Mouse (Mus musculus): ENCODE data around the gene Car7. TPM values are rescaled to one million over a fixed set of nuclear protein-coding genes. Genes with fewer than 3 reads are reported as not detected.

Car7 gene
- polyA plus RNA-seq, 1 experiment from 2014 or later = 3.2 TPM

DNA sequence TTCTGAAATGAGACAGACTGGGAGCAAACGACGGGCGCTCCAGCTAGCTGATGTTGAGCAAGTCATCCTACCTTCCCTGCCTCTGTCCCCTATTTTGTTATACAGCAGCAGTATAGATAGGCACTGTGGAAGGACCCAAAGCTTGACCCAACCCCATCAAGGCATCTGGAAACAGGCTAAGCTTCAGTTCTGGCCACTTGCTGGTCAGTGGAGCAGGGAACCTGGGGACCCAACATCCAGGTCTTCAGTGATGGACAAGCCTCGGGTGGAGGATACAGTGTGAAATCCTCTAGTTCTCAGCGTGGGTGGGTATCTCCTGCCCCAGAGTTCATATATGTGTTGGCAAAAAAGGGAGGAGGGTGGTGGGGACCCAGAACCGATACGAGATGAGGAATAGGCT, 5.7 kb downstream of the Car7 start:
- Histone ChIP-seq H3K4me3 (peak overlapping the region; percentile 45), H3K4me2 (peak overlapping the region; percentile 93), H3K36me3 (replicated peaks) (no peaks in the 10 kb centered on the region), H3K9me3 (no peaks in the 10 kb centered on the region), H3K4me1 (peaks cover 20% of the 10 kb centered on the region), H3K27ac (no peak overlapping the region), H3K27me3 (replicated peaks) (peaks cover 47% of the 10 kb centered on the region), H3K9ac (peak overlapping the region; percentile 27; the same call in 1 of the 2 replicates)
- ATAC-seq (replicated peaks) = 0 out of 2 replicates have a peak, but pooled peaks have one; percentile 2
- WGBS = 32% methylated on average over 7 of the region's 7 CpGs

GRCm38 (mm10) chr8:104540710-104541514, 6.4 kb downstream of the Car7 start:
- Histone ChIP-seq H3K36me3 (replicated peaks) (no peaks in the 10 kb centered on the region), H3K27me3 (replicated peaks) (peaks cover 47% of the 10 kb centered on the region), H3K9ac (peak overlapping the region; percentile 27), H3K27ac (no peak overlapping the region), H3K4me1 (peaks cover 19% of the 10 kb centered on the region), H3K9me3 (no peaks in the 10 kb centered on the region), H3K4me3 (peak overlapping the region; percentile 45), H3K4me2 (peak overlapping the region; percentile 93)
- under 1% methylated on average over 76 of the region's 76 CpGs for WGBS
- ATAC-seq (replicated peaks) = peak; percentile 72

GRCm38 (mm10) chr8:104541515-104541880, 7.0 kb downstream of the Car7 start:
- H3K36me3 ChIP-seq (replicated peaks) = no peaks in the 10 kb centered on the region
- H3K4me2 ChIP-seq = peak overlapping the region; percentile 93
- H3K27me3 ChIP-seq (replicated peaks) = peaks cover 47% of the 10 kb centered on the region
- 14% methylated on average over 8 of the region's 8 CpGs for WGBS
- peak overlapping the region; percentile 45 for H3K4me3 ChIP-seq
- H3K9ac ChIP-seq = 0 out of 2 replicates have a peak overlapping the region, but pooled peaks have one; percentile 27
- H3K9me3 ChIP-seq = no peaks in the 10 kb centered on the region
- H3K4me1 ChIP-seq = peaks cover 19% of the 10 kb centered on the region
- ATAC-seq (replicated peaks) = peak; percentile 5
- no peak overlapping the region for H3K27ac ChIP-seq

DNA sequence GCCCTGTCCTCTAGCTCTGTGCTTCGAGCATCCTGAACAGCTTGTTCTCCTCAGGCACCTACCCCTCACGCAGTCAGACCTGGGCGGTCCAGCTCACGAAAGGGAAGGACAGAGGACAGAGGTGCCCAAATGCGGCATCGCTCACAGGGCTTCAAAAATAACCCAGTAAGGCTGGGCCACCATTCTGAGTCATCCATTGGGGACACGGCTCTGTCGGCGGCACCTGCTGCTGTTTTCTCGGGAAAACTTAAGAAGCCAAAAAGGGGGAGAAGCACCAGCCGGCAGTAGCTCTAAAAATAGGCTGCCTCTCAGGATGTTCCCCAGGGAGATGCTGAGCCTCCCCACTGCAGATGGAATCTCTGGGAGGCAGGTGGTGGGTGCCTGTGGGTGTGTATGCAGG, 7.7 kb downstream of the Car7 start:
- Histone ChIP-seq H3K27me3 (replicated peaks) (peaks cover 47% of the 10 kb centered on the region), H3K27ac (no peak overlapping the region), H3K36me3 (replicated peaks) (no peaks in the 10 kb centered on the region), H3K9ac (no peak overlapping the region), H3K4me2 (peak overlapping the region; percentile 93), H3K4me3 (peak overlapping the region; percentile 45; the same call in 1 of the 2 replicates), H3K4me1 (peaks cover 19% of the 10 kb centered on the region), H3K9me3 (no peaks in the 10 kb centered on the region)
- 11% methylated on average over 11 of the region's 11 CpGs for WGBS
- ATAC-seq (replicated peaks) = no peak

DNA sequence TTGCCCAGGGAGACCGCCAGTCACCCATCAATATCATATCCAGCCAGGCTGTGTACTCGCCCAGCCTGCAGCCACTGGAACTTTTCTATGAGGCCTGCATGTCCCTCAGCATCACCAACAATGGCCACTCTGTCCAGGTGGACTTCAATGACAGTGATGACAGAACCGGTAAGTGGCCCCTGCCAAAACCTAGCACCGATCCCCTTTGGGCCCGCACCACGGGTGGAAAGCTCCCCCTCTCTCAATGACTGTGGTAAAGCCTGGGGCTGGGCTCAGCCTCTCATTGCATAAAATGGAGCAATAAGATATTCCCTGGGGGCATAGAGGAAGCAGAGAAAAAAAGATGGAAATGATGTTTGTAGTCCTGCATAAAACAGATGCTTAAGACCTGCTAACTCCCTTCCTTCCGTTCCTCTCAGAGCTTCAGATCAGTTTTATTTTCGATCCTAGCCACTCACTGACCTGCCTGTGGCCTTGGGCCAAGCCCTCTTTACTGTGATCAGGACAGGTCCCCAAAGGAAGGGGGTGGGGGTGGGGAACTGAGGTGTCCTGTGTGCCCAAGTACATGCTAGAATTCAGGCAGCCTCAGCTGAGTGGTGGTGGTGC, 9.1 kb downstream of the Car7 start:
- H3K36me3 ChIP-seq (replicated peaks) = no peaks in the 10 kb centered on the region
- no peak for ATAC-seq (replicated peaks)
- H3K9me3 ChIP-seq = no peaks in the 10 kb centered on the region
- H3K4me1 ChIP-seq = peaks cover 19% of the 10 kb centered on the region
- WGBS = 84% methylated on average over 8 of the region's 8 CpGs
- peaks cover 47% of the 10 kb centered on the region for H3K27me3 ChIP-seq (replicated peaks)
- H3K9ac ChIP-seq = no peak overlapping the region
- H3K4me2 ChIP-seq = no peak overlapping the region
- H3K27ac ChIP-seq = no peak overlapping the region
- H3K4me3 ChIP-seq = no peak overlapping the region

DNA sequence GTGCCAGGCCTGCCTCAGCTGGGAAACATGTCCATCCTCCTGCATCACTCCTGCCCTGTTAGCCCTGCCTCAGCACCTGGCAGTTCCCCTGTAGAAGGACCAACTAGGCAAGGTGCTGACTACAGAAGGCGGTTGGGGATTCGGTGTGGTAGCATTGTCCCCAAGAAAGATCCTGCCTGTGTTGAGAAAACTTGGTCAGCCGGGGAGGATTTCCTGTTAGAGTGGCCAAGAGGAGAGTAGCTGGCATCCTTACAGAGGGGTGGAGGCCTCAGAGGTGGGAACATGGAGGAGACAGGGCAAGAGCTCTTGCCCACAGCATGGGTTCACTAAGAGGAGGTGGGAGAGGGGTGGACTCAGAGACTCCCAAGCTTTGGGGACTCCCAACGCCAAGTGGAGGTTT, 20.7 kb downstream of the Car7 start:
- no peak overlapping the region for H3K4me3 ChIP-seq
- H3K9me3 ChIP-seq = no peaks in the 10 kb centered on the region
- H3K36me3 ChIP-seq (replicated peaks) = no peaks in the 10 kb centered on the region
- H3K4me1 ChIP-seq = no peaks in the 10 kb centered on the region
- WGBS = 90% methylated on average over 4 of the region's 4 CpGs
- H3K4me2 ChIP-seq = no peak overlapping the region
- no peak overlapping the region for H3K27ac ChIP-seq
- H3K9ac ChIP-seq = no peak overlapping the region
- ATAC-seq (replicated peaks) = no peak
- H3K27me3 ChIP-seq (replicated peaks) = no peaks in the 10 kb centered on the region

DNA sequence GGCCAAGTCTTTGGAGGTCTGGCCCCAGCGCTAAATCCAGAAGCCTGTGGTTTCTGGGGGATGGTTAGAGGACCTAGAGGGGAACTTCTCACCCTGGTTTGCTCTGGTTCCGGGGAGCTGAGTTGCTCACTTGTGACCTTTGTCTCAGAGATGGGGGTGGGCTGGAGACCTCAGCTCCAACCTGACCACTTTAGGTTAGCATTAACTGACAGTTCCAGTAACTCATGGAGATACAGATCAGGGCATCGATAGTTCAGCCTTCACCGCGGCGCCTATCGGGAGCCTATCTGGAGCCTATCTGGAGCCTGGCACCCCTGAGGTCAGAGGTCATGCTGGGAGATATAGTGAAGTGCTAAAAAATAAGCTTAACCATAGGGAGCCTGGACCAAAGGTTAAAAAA, 22.7 kb downstream of the Car7 start:
- no peaks in the 10 kb centered on the region for H3K27me3 ChIP-seq (replicated peaks)
- H3K4me1 ChIP-seq = no peaks in the 10 kb centered on the region
- no peak overlapping the region for H3K27ac ChIP-seq
- H3K9ac ChIP-seq = no peak overlapping the region
- H3K9me3 ChIP-seq = no peaks in the 10 kb centered on the region
- H3K4me3 ChIP-seq = no peak overlapping the region
- no peak overlapping the region for H3K4me2 ChIP-seq
- H3K36me3 ChIP-seq (replicated peaks) = no peaks in the 10 kb centered on the region
- 84% methylated on average over 7 of the region's 7 CpGs for WGBS
- ATAC-seq (replicated peaks) = no peak

GRCm38 (mm10) chr8:104560731-104561130, 26.2 kb downstream of the Car7 start:
- no peaks in the 10 kb centered on the region for H3K27me3 ChIP-seq (replicated peaks)

DNA sequence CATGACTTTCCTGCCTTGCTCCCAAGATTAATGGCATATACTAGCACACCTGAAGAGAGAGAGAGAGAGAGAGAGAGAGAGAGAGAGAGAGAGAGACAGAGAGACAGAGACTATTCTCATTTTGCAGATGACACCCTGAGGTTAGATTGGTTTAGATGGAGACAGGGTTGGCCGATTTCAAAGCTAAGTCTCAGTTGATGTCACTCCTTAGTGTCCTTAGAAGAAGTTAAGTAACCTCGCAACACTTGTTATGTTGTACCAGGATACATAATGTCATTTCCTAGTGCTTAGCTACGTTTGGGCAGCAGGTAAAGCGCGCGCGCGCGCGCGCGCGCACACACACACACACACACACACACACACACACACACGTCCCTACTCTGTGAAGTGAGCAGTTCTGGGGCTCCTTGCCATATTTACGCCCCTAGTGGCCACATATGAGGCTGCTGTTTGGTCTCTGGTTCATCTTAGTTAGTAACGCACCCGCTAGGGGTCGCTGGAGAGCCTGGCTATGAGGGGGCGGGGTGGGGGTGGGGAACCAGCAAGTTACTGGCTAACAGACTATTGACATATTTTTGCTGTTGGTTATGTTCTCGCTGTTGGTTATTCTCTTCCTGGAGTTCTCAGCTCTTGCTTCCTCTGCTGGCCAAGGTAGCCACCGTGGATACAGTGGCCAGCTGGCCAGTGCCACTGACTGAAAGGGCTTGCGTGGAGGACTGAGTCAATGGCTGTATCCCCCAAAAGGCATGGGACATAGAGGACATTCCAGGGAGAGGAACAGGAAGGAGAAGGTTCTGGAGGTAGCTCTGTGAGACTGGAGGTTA, 30.4 kb downstream of the Car7 start:
- H3K4me2 ChIP-seq = no peak overlapping the region; the same call in 1 of the 2 replicates
- no peaks in the 10 kb centered on the region for H3K9me3 ChIP-seq
- peak; percentile 85 for ATAC-seq (replicated peaks)
- H3K36me3 ChIP-seq (replicated peaks) = no peaks in the 10 kb centered on the region
- 23% methylated on average over 22 of the region's 22 CpGs for WGBS
- H3K4me1 ChIP-seq = no peaks in the 10 kb centered on the region
- H3K4me3 ChIP-seq = no peak overlapping the region
- no peaks in the 10 kb centered on the region for H3K27me3 ChIP-seq (replicated peaks)
- H3K9ac ChIP-seq = no peak overlapping the region
- H3K27ac ChIP-seq = no peak overlapping the region

More at GRCm38 (mm10) chr8:104560731-104561130, 26.2 kb downstream of the Car7 start:
- Histone ChIP-seq H3K36me3 (replicated peaks) (no peaks in the 10 kb centered on the region), H3K4me3 (no peak overlapping the region), H3K4me1 (no peaks in the 10 kb centered on the region), H3K27ac (no peak overlapping the region), H3K4me2 (no peak overlapping the region), H3K9me3 (no peaks in the 10 kb centered on the region), H3K9ac (no peak overlapping the region)
- ATAC-seq (replicated peaks) = no peak

DNA sequence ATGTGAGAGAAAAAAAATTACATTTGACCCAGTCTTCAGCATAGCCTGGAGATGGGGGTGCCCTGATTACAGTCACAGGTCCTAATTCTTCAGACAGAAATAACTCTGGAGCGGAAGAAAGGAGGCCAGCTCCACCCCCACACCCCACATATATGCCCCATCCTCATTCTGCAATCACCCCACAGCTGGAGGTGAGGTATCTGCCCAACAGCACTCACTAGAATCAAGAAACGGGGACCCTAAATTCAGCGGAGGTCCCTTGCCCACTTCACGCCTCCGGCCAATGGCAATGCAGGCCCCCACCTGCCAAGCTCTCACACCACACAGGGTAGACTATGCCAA, 30.9 kb downstream of the Car7 start:
- Histone ChIP-seq H3K36me3 (replicated peaks) (no peaks in the 10 kb centered on the region), H3K9ac (no peak overlapping the region), H3K27ac (no peak overlapping the region), H3K4me3 (no peak overlapping the region), H3K4me1 (no peaks in the 10 kb centered on the region), H3K27me3 (replicated peaks) (no peaks in the 10 kb centered on the region), H3K4me2 (no peak overlapping the region), H3K9me3 (no peaks in the 10 kb centered on the region)
- 95% methylated on average over 5 of the region's 5 CpGs for WGBS
- peak; percentile 45 for ATAC-seq (replicated peaks)

DNA sequence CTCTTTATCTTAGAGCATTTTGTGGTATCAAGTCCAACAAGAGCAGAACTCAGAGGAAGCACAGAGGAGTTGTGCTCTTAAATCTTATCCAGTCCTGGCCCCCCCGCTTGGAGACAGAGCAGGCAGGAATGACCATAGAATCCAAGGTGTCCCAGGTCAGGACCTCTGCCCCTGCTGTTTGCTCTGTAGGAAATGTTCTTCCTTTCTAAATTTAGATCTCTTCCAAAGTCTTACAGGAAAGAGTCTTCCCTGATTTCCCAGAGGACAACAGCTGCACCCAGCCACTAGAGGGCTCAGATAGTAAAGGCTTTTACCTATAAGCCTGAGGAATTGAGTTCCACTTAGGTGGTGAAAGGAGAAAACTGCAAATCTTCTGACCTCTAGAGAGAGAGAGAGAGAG, 35.1 kb downstream of the Car7 start:
- Histone ChIP-seq H3K9me3 (no peaks in the 10 kb centered on the region), H3K27me3 (replicated peaks) (no peaks in the 10 kb centered on the region), H3K9ac (no peak overlapping the region), H3K4me2 (no peak overlapping the region), H3K4me3 (no peak overlapping the region), H3K27ac (no peak overlapping the region), H3K36me3 (replicated peaks) (no peaks in the 10 kb centered on the region), H3K4me1 (peaks cover 5% of the 10 kb centered on the region; the same call in 1 of the 2 replicates)
- ATAC-seq (replicated peaks) = no peak
- WGBS = 40% methylated on average over 1 of the region's 1 CpGs
